Mouse (Mus musculus) megakaryocyte, embryonic 14.5 days (primary cell): ENCODE measurements around the gene Lhpp.

Experiments used
- FLI1 ChIP-seq: IDR thresholded peaks from 2 replicates; pipeline ENCODE4 v1.6.1; 2012; ENCODE audit warnings: low read length, inconsistent platforms, mixed read lengths
- GATA1 ChIP-seq: IDR thresholded peaks from 3 replicates; pipeline ENCODE4 v1.6.1; 2012; ENCODE audit warnings: mixed read lengths, low read length, inconsistent platforms, borderline replicate concordance

GRCm38 (mm10) chr7:132697258-132697796, 86.9 kb downstream of the Lhpp start:
- TF ChIP-seq GATA1 (no peak), FLI1 (no peak)
